8 mouse cellular contexts compared by ENCODE assay signal in the genomic region with DNA sequence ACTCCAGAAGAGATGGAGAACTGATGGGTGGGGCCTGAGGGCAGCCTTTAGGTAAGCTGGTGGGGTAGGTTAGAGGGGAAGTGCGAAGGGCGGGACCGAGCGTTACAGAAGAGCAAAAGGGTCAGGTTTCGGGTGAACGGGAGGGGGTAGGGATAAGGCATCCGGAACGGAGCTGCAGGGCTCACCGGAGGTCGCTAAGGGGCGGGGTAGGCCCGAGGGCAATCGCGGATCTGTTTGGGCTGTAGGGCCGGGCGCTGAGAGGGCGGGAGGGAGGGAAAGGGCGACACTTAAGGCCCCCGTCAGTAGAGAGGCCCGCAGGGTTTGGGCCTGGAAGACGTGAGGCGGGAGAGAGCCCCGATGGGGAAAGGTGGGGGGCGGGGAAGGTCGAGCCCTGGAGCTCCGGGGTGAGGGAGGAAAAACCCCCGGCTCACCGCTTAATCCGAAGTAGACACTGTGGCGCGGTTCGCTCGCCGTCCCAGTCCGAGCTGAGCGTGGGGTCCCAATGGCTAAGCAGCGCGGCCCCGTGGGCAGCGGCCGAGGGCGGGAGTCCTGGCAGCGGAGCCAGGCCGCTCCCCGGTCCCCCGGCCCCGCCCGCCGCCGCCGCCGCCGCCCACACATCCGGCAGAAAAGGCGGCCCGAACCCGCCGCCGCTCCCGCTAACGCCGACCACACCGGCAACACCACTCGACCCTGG. TPM values are rescaled to one million over a fixed set of nuclear protein-coding genes. Genes with fewer than 3 reads are reported as not detected.
DNase-seq lines count a peak whose midpoint lies in the region; ATAC-seq and TF ChIP-seq lines count a peak whose summit lies in the region.

No protein-coding gene starts in this region.

- no peak for TF ChIP-seq CTCF in bone marrow, adult 2 months (IDR thresholded peaks at IDR 0.05; ENCODE audit: control insufficient read depth, insufficient read depth, low read length)

- H3K9ac ChIP-seq in limb, embryonic 13.5 days, result peak overlapping the region; percentile 96
- peak overlapping the region; percentile 98 for H3K9ac ChIP-seq in midbrain, embryonic 13.5 days (replicated peaks)

- H3K27ac ChIP-seq in bone marrow, adult 2 months (ENCODE audit: control insufficient read depth, insufficient read depth, low read depth, low read length, poor library complexity), result peak overlapping the region; percentile 81
- H3K27ac ChIP-seq in limb, embryonic 13.5 days, result peak overlapping the region; percentile 83
- H3K27ac ChIP-seq in midbrain, embryonic 13.5 days, result peak overlapping the region; percentile 85

- H3K27me3 ChIP-seq in limb, embryonic 13.5 days, result no peaks in the 10 kb centered on the region
- no peaks in the 10 kb centered on the region for H3K27me3 ChIP-seq in midbrain, embryonic 13.5 days

- H3K4me3 ChIP-seq in bone marrow, adult 2 months (replicated peaks; ENCODE audit: control insufficient read depth, low read depth, low read length), result peak overlapping the region; percentile 93
- H3K4me3 ChIP-seq in limb, embryonic 13.5 days, result peak overlapping the region; percentile 93
- peak overlapping the region; percentile 95 for H3K4me3 ChIP-seq in midbrain, embryonic 13.5 days (replicated peaks)

- WGBS in bone marrow, adult 2 months, result under 1% methylated on average over 62 of the region's 64 CpGs
- WGBS in limb, embryonic 13.5 days, result under 1% methylated on average over 53 of the region's 64 CpGs
- under 1% methylated on average over 54 of the region's 64 CpGs for WGBS in midbrain, embryonic 13.5 days

- no peak for TF ChIP-seq POLR2A in bone marrow, adult 2 months (IDR thresholded peaks at IDR 0.05; ENCODE audit: borderline replicate concordance, control insufficient read depth, low read depth, low read length)

- ATAC-seq in granulocyte monocyte progenitor cell, adult 5-6 weeks (replicated peaks; ENCODE audit: poor library complexity, severe bottlenecking), result peak; percentile 64
- ATAC-seq in limb, embryonic 13.5 days (ENCODE audit: low FRiP score, low read depth), result peak; percentile 65
- peak; percentile 75 for ATAC-seq in midbrain, embryonic 13.5 days

- peak; percentile 96 for DNase-seq in heart, adult 11 months
- DNase-seq in heart, postnatal 14 days, result no peak
- DNase-seq in testis, postnatal 10 days (ENCODE audit: low spot score), result peak; percentile 78
- DNase-seq in layer of hippocampus, adult 9-11 months, result no peak

- peak overlapping the region; percentile 83 for H3K4me2 ChIP-seq in limb, embryonic 13.5 days (replicated peaks)
- peak overlapping the region; percentile 98 for H3K4me2 ChIP-seq in midbrain, embryonic 13.5 days (replicated peaks)

- H3K9me3 ChIP-seq in limb, embryonic 13.5 days, result no peaks in the 10 kb centered on the region
- H3K9me3 ChIP-seq in midbrain, embryonic 13.5 days, result no peaks in the 10 kb centered on the region

- H3K4me1 ChIP-seq in bone marrow, adult 2 months (ENCODE audit: control insufficient read depth, insufficient read depth, low read length), result peaks cover 2% of the 10 kb centered on the region
- peaks cover 27% of the 10 kb centered on the region for H3K4me1 ChIP-seq in limb, embryonic 13.5 days
- H3K4me1 ChIP-seq in midbrain, embryonic 13.5 days (replicated peaks), result peaks cover 34% of the 10 kb centered on the region

- peaks cover 21% of the 10 kb centered on the region for H3K36me3 ChIP-seq in limb, embryonic 13.5 days
- peaks cover 21% of the 10 kb centered on the region for H3K36me3 ChIP-seq in midbrain, embryonic 13.5 days

- intact Hi-C loops in heart, postnatal 14 days (cut with DNase I), result no loop called here

RNA-seq across cellular contexts. Expression of a gene that starts 0.5 kb away (rescaled TPM):
- 10 to 100 TPM; 31.9 to 36.8 TPM for total RNA-seq in heart, postnatal 14 days (2021)
- polyA plus RNA-seq in bone marrow, adult 2 months (2011; ENCODE audit: insufficient read depth, insufficient read length, low replicate concordance, missing spikeins), result 16.8 and 26.9 TPM in 2 replicates
- 29.1 and 34.1 TPM in 2 replicates for total RNA-seq in granulocyte monocyte progenitor cell, adult 5-6 weeks (2014; fragmentation: Nextera tagmentation)
- total RNA-seq in granulocyte monocyte progenitor cell, adult 5-6 weeks (2017), result 17.2 and 20.8 TPM in 2 replicates
- 39.2 and 41.4 TPM in 2 replicates for polyA plus RNA-seq in limb, embryonic 13.5 days (2015; fragmentation: Nextera tagmentation; extraction: Ambion mirVana)
- 28.9 and 34.0 TPM in 2 replicates for polyA plus RNA-seq in midbrain, embryonic 13.5 days (2015; fragmentation: Nextera tagmentation; extraction: Ambion mirVana)

RNA-seq across cellular contexts. Expression of a gene that starts 10.8 kb away (rescaled TPM):
- 1,000 to 10,000 TPM; 3,151 to 3,310 TPM for total RNA-seq in heart, postnatal 14 days (2021)
- polyA plus RNA-seq in bone marrow, adult 2 months (2011; ENCODE audit: insufficient read depth, insufficient read length, low replicate concordance, missing spikeins), result 93.8 and 117 TPM in 2 replicates
- total RNA-seq in granulocyte monocyte progenitor cell, adult 5-6 weeks (2014; fragmentation: Nextera tagmentation), result 618 and 720 TPM in 2 replicates
- 72.3 and 102 TPM in 2 replicates for total RNA-seq in granulocyte monocyte progenitor cell, adult 5-6 weeks (2017)
- polyA plus RNA-seq in limb, embryonic 13.5 days (2015; fragmentation: Nextera tagmentation; extraction: Ambion mirVana), result 424 and 500 TPM in 2 replicates
- polyA plus RNA-seq in midbrain, embryonic 13.5 days (2015; fragmentation: Nextera tagmentation; extraction: Ambion mirVana), result 423 and 443 TPM in 2 replicates

RNA-seq across cellular contexts. Expression of a gene that starts 30.0 kb away (rescaled TPM):
- total RNA-seq in heart, postnatal 14 days (2021), result 10 to 100 TPM; 45.8 to 51.2 TPM
- polyA plus RNA-seq in bone marrow, adult 2 months (2011; ENCODE audit: insufficient read depth, insufficient read length, low replicate concordance, missing spikeins), result 73.9 and 155 TPM in 2 replicates
- 88.7 and 94.9 TPM in 2 replicates for total RNA-seq in granulocyte monocyte progenitor cell, adult 5-6 weeks (2014; fragmentation: Nextera tagmentation)
- 37.0 and 44.1 TPM in 2 replicates for total RNA-seq in granulocyte monocyte progenitor cell, adult 5-6 weeks (2017)
- 95.0 and 98.4 TPM in 2 replicates for polyA plus RNA-seq in limb, embryonic 13.5 days (2015; fragmentation: Nextera tagmentation; extraction: Ambion mirVana)
- 133 and 142 TPM in 2 replicates for polyA plus RNA-seq in midbrain, embryonic 13.5 days (2015; fragmentation: Nextera tagmentation; extraction: Ambion mirVana)

RNA-seq across cellular contexts. Expression of a gene that starts 40.3 kb away (rescaled TPM):
- not detected for total RNA-seq in heart, postnatal 14 days (2021)
- polyA plus RNA-seq in bone marrow, adult 2 months (2011; ENCODE audit: insufficient read depth, insufficient read length, low replicate concordance, missing spikeins), result not detected in 2 replicates
- total RNA-seq in granulocyte monocyte progenitor cell, adult 5-6 weeks (2014; fragmentation: Nextera tagmentation), result not detected in 2 replicates
- total RNA-seq in granulocyte monocyte progenitor cell, adult 5-6 weeks (2017), result not detected in 2 replicates
- not detected in 2 replicates for polyA plus RNA-seq in limb, embryonic 13.5 days (2015; fragmentation: Nextera tagmentation; extraction: Ambion mirVana)
- polyA plus RNA-seq in midbrain, embryonic 13.5 days (2015; fragmentation: Nextera tagmentation; extraction: Ambion mirVana), result not detected in 2 replicates

RNA-seq across cellular contexts. Expression of a gene that starts 47.1 kb away (rescaled TPM):
- total RNA-seq in heart, postnatal 14 days (2021), result not detected
- polyA plus RNA-seq in bone marrow, adult 2 months (2011; ENCODE audit: insufficient read depth, insufficient read length, low replicate concordance, missing spikeins), result 7.2 TPM in 1 of 2 replicates, not detected in the other
- not detected in 2 replicates for total RNA-seq in granulocyte monocyte progenitor cell, adult 5-6 weeks (2014; fragmentation: Nextera tagmentation)
- total RNA-seq in granulocyte monocyte progenitor cell, adult 5-6 weeks (2017), result not detected in 2 replicates
- not detected in 2 replicates for polyA plus RNA-seq in limb, embryonic 13.5 days (2015; fragmentation: Nextera tagmentation; extraction: Ambion mirVana)
- polyA plus RNA-seq in midbrain, embryonic 13.5 days (2015; fragmentation: Nextera tagmentation; extraction: Ambion mirVana), result not detected in 2 replicates

Comparison
In these comparisons a context has a peak if more than half of its experiments do, and no peak if none do; other contexts are left out.
1. DNase-seq: peak in heart, adult 11 months (single experiment) and testis, postnatal 10 days (single experiment); none in heart, postnatal 14 days (0 of 2) and layer of hippocampus, adult 9-11 months (single experiment).
2. Peak in every context shown above with its lines, with median percentiles within 50 percentile points of each other: H3K27ac ChIP-seq, H3K4me3 ChIP-seq and ATAC-seq.